Mouse (Mus musculus) bone marrow, adult 2 months (tissue): ENCODE results near the gene Dmgdh.

ENCODE experiments used
- CTCF ChIP-seq: fragments of 200-500 bp; IDR thresholded peaks from 2 replicates; pipeline ENCODE4 v1.5.1; 2011; ENCODE audit warnings: low read length, control low read depth; ENCODE audit not compliant: control insufficient read depth, insufficient read depth
- POLR2A ChIP-seq: fragments of 200-500 bp; IDR thresholded peaks from 2 replicates; pipeline ENCODE4 v1.6.1; 2011; ENCODE audit warnings: low read depth, mild to moderate bottlenecking, control low read depth, low read length, borderline replicate concordance; ENCODE audit not compliant: control insufficient read depth

DNA sequence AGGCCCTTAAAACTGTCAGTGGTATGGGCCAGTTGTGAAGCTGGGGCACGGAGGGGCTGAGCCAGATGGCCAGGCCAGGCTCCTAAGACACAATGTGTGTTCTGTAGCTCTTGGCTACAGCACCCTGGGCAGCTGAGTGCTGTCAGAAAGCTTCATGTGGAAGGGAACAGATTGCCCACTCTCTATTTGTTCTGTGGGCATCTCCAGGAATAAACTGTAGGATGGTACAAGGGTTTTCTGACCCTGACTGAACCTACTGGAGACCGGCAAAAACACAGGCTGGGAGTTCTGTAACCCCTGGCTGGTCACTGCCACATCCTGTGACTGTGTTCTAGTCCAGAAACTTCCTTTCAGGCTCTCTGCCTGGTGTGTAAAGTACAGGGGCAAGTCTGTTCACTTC, 111.8 kb downstream of the Dmgdh start:
- TF ChIP-seq CTCF, result no peak
- no peak for TF ChIP-seq POLR2A
